Mouse (Mus musculus) lung, postnatal 0 days (tissue): ENCODE measurements around the gene Slc35c1. TPM values are rescaled to one million over a fixed set of nuclear protein-coding genes. Genes with fewer than 3 reads are reported as not detected.

ENCODE experiments used
- ATAC-seq: fragments of 200-750 bp; cut with Nextera tagmentation; 2 replicates; pipeline ENCODE4 v1.8.0; 2017; ENCODE audit warnings: moderate library complexity
- DNase-seq: peaks from one replicate; pipeline ENCODE4 v3.0.0-alpha.2; 2016; ENCODE audit warnings: low spot score
- H3K27ac ChIP-seq: fragments of 300-500 bp; sonication (generic); 2 replicates; pipeline ENCODE4 v1.5.1; 2014; ENCODE audit warnings: antibody characterized with exemption, mild to moderate bottlenecking, low read length, mixed read lengths
- H3K27me3 ChIP-seq: fragments of 300-500 bp; sonication (generic); replicated peaks from 2 replicates; pipeline ENCODE4 v1.6.1; 2014; ENCODE audit warnings: low read length, mixed read lengths; ENCODE audit not compliant: insufficient read depth
- H3K36me3 ChIP-seq: fragments of 300-500 bp; sonication (generic); 2 replicates; pipeline ENCODE4 v1.6.1; 2014; ENCODE audit warnings: low read length, mixed read lengths; ENCODE audit not compliant: insufficient read depth
- H3K4me1 ChIP-seq: fragments of 300-500 bp; sonication (generic); 2 replicates; pipeline ENCODE4 v1.6.1; 2014; ENCODE audit warnings: antibody characterized with exemption, low read depth, low read length, mixed read lengths; ENCODE audit not compliant: insufficient read depth
- H3K4me2 ChIP-seq: fragments of 300-500 bp; sonication (generic); replicated peaks from 2 replicates; pipeline ENCODE4 v1.6.1; 2014; ENCODE audit warnings: low read depth, mild to moderate bottlenecking, low read length, moderate library complexity, mixed read lengths
- H3K4me3 ChIP-seq: fragments of 300-500 bp; sonication (generic); 2 replicates; pipeline ENCODE4 v1.5.1; 2014; ENCODE audit warnings: low read depth, low read length
- H3K9ac ChIP-seq: fragments of 300-500 bp; sonication (generic); replicated peaks from 2 replicates; pipeline ENCODE4 v1.6.1; 2014; ENCODE audit warnings: low read depth, mild to moderate bottlenecking
- H3K9me3 ChIP-seq: fragments of 300-500 bp; sonication (generic); 2 replicates; pipeline ENCODE4 v1.6.1; 2016; ENCODE audit warnings: low read length, mixed read lengths
- CTCF ChIP-seq: IDR thresholded peaks from 2 replicates; pipeline ENCODE4 v1.5.1; 2016; ENCODE audit warnings: antibody characterized with exemption, mild to moderate bottlenecking
- EP300 ChIP-seq: IDR thresholded peaks from 2 replicates; pipeline ENCODE4 v1.6.1; 2016; ENCODE audit warnings: antibody characterized with exemption, mild to moderate bottlenecking, control low read depth
- WGBS: fragments of 180-500 bp; shearing (Covaris S2); extraction: QIAGEN DNeasy Blood & Tissue Kit; methylation state at CpG from one replicate; pipeline ENCODE4 v1.1.7; 2014; 5-methylcytosine and 5-hydroxymethylcytosine counted together
- polyA plus RNA-seq: library from polyadenylated mRNA; unstranded; fragments of >200 nt; fragmentation: Nextera tagmentation; extraction: Ambion mirVana; gene quantifications from 2 replicates; pipeline ENCODE4 v1.2.1, GENCODE M21; 2015

Gene Slc35c1
- polyA plus RNA-seq, 1 experiment from 2014 or later, result 12.9 TPM

- WGBS, result 65% methylated on average over 4 of the region's 4 CpGs
- ATAC-seq, result no peak
- Histone ChIP-seq H3K9me3 (no peaks in the 10 kb centered on the region), H3K4me3 (no peak overlapping the region), H3K36me3 (no peaks in the 10 kb centered on the region), H3K9ac (no peak overlapping the region), H3K27me3 (no peaks in the 10 kb centered on the region), H3K27ac (no peak overlapping the region), H3K4me2 (no peak overlapping the region), H3K4me1 (0 out of 2 replicates have a peak, but pooled peaks cover 4% of the 10 kb centered on the region)
- no peak for DNase-seq
- TF ChIP-seq CTCF (no peak), EP300 (no peak)
Observed at GRCm38 (mm10) chr2:92443313-92443712, 17.0 kb downstream of the Slc35c1 start.

- ATAC-seq (no peak), DNase-seq (peak; percentile 19)
- no peak overlapping the region for H3K9ac ChIP-seq
Observed at GRCm38 (mm10) chr2:92442419-92443001, 17.8 kb downstream of the Slc35c1 start.

DNA sequence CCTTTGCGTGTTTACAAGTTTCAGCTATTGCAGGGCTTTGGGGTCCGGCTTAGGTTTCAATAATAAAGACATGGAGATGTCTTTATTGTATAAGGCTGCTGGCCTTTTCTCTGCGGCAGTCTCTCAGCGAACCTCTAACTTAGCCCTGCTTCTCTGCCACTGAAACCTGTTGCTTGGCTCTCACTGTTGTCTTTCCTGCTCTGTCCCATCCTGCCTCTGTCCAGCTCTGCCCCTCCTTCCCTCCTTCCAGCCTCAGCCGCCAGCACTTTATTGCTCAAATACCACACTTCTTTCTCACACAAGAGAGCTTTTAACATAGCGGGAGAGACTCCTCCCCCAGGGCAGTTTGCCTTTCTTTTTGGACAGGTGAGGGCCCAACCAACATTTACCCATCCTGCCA lies 19.9 kb downstream of the Slc35c1 start:
- WGBS, result 61% methylated on average over 6 of the region's 6 CpGs

More at GRCm38 (mm10) chr2:92442419-92443001, 17.8 kb downstream of the Slc35c1 start:
- 60% methylated on average over 12 of the region's 12 CpGs for WGBS
- Histone ChIP-seq H3K9me3 (no peaks in the 10 kb centered on the region), H3K4me1 (0 out of 2 replicates have a peak, but pooled peaks cover 4% of the 10 kb centered on the region), H3K36me3 (no peaks in the 10 kb centered on the region), H3K27me3 (no peaks in the 10 kb centered on the region), H3K4me2 (no peak overlapping the region), H3K4me3 (no peak overlapping the region), H3K27ac (no peak overlapping the region)
- TF ChIP-seq CTCF, result no peak
- TF ChIP-seq EP300, result no peak

DNA sequence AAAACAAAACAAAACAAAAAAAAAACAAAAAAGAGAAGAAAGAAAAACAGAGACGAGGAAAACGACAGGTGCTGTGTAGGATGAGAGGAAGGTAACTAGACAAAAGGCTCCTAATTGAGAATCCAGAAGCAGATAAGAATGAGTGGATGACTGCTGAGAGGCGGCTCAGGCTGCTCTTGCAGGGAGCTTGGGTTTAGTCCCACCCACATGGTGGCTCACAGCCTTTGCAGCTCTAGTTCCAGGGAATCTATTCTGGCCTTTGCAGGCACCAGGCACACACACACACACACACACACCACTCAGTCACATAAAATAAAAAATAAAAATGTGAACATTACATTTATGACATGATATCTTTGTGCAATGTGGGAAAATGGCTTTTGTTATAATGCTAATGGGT lies 21.8 kb downstream of the Slc35c1 start:
- TF ChIP-seq EP300, result no peak
- TF ChIP-seq CTCF, result no peak
- Histone ChIP-seq H3K27ac (no peak overlapping the region), H3K9ac (no peak overlapping the region), H3K9me3 (no peaks in the 10 kb centered on the region), H3K27me3 (no peaks in the 10 kb centered on the region), H3K36me3 (no peaks in the 10 kb centered on the region), H3K4me1 (0 out of 2 replicates have a peak, but pooled peaks cover 4% of the 10 kb centered on the region), H3K4me3 (no peak overlapping the region), H3K4me2 (no peak overlapping the region)
- ATAC-seq (no peak), DNase-seq (no peak)
- WGBS, result 53% methylated on average over 3 of the region's 3 CpGs

More for the DNA sequence above, 19.9 kb downstream of the Slc35c1 start:
- H3K4me3 ChIP-seq, result no peak overlapping the region
- no peaks in the 10 kb centered on the region for H3K9me3 ChIP-seq
- TF ChIP-seq CTCF, result no peak
- no peak for TF ChIP-seq EP300
- no peaks in the 10 kb centered on the region for H3K27me3 ChIP-seq
- no peak overlapping the region for H3K4me2 ChIP-seq
- no peak overlapping the region for H3K27ac ChIP-seq
- DNase-seq (no peak), ATAC-seq (no peak)
- H3K9ac ChIP-seq, result no peak overlapping the region
- H3K36me3 ChIP-seq, result no peaks in the 10 kb centered on the region
- H3K4me1 ChIP-seq, result 0 out of 2 replicates have a peak, but pooled peaks cover 4% of the 10 kb centered on the region

DNA sequence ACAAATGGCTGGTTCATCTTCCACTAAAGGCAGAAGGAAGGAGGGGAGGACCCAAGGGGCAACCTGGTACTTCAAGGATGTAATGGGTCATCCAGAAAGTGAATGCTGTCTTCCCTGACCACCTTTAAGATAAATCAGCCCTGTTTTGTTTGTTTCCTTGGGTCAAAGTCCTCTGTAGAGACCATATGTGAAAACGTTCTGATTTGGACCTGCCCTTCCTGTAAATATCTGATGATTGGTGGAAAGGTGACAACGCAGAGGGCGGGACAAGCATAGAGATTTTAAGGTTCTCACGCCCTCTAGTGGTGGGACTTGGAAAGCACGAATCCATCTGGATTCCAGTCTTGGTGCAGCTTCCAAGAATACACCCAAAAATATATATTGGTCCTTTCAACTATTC lies 22.5 kb downstream of the Slc35c1 start:
- Histone ChIP-seq H3K27ac (no peak overlapping the region), H3K9ac (no peak overlapping the region), H3K4me2 (no peak overlapping the region), H3K36me3 (no peaks in the 10 kb centered on the region), H3K4me3 (no peak overlapping the region), H3K9me3 (no peaks in the 10 kb centered on the region), H3K27me3 (no peaks in the 10 kb centered on the region), H3K4me1 (0 out of 2 replicates have a peak, but pooled peaks cover 4% of the 10 kb centered on the region)
- peak; percentile 94 for DNase-seq
- TF ChIP-seq CTCF (peak; percentile 91), EP300 (peak; percentile 63)
- no peak for ATAC-seq
- 1% methylated on average over 5 of the region's 5 CpGs for WGBS

- DNase-seq (no peak), ATAC-seq (no peak)
- H3K4me1 ChIP-seq, result peaks cover 7% of the 10 kb centered on the region; the same call in 1 of the 2 replicates
- H3K4me2 ChIP-seq, result no peak overlapping the region
- TF ChIP-seq CTCF, result no peak
- TF ChIP-seq EP300, result no peak
- no peaks in the 10 kb centered on the region for H3K27me3 ChIP-seq
- no peaks in the 10 kb centered on the region for H3K9me3 ChIP-seq
- no peak overlapping the region for H3K9ac ChIP-seq
- no peak overlapping the region for H3K4me3 ChIP-seq
- H3K27ac ChIP-seq, result no peak overlapping the region
- WGBS, result 63% methylated on average over 4 of the region's 4 CpGs
- no peaks in the 10 kb centered on the region for H3K36me3 ChIP-seq
Observed at GRCm38 (mm10) chr2:92437366-92437765, 23.0 kb downstream of the Slc35c1 start.
